Mouse (Mus musculus) liver, adult 2 months (tissue): ENCODE results near the gene Atpaf2.

Experiments
- CTCF ChIP-seq: fragments of 200-500 bp; IDR thresholded peaks from 2 replicates; pipeline ENCODE4 v1.5.1; 2011; ENCODE audit warnings: low read depth, low read length, control low read depth
- POLR2A ChIP-seq: fragments of 200-500 bp; IDR thresholded peaks from 2 replicates; pipeline ENCODE4 v1.6.1; 2011; ENCODE audit warnings: low read length, control low read depth; ENCODE audit not compliant: insufficient read depth; ENCODE audit errors: extremely low read depth

- no peak for TF ChIP-seq CTCF
- TF ChIP-seq POLR2A = no peak
Measured at GRCm38 (mm10) chr11:60417717-60418472, at the start of gene Atpaf2.
